Mouse (Mus musculus): ENCODE data around the gene Slc26a3. TPM values are rescaled to one million over a fixed set of nuclear protein-coding genes. Genes with fewer than 3 reads are reported as not detected.

Slc26a3 gene
- polyA plus RNA-seq (2012; rRNA removed) = 0.10 TPM in 1 of 2 replicates, not detected in the other

DNA sequence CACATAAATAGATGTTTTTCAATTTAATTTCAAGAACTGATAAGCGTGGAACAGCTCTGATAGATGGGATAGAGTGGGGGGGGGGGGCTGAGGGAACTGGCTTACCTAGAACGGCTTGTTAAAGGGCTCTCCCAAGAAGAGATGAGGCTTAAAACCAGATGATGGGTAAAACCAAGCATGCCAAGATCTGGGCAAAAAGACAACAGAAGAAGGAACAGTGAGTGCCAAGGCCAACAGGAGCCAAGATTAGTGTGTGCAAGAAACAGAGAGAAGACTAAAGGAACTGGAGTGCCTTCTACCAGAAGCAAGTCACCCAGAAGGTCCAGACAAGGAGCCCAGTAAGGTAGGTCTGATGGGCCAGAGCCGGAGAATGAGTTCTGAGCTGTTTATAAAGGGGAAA is at the start of gene Slc26a3:
Gene Slc26a3, plus strand, starts transcription at position 301 of the 400 bp plus-strand sequence.

DNA sequence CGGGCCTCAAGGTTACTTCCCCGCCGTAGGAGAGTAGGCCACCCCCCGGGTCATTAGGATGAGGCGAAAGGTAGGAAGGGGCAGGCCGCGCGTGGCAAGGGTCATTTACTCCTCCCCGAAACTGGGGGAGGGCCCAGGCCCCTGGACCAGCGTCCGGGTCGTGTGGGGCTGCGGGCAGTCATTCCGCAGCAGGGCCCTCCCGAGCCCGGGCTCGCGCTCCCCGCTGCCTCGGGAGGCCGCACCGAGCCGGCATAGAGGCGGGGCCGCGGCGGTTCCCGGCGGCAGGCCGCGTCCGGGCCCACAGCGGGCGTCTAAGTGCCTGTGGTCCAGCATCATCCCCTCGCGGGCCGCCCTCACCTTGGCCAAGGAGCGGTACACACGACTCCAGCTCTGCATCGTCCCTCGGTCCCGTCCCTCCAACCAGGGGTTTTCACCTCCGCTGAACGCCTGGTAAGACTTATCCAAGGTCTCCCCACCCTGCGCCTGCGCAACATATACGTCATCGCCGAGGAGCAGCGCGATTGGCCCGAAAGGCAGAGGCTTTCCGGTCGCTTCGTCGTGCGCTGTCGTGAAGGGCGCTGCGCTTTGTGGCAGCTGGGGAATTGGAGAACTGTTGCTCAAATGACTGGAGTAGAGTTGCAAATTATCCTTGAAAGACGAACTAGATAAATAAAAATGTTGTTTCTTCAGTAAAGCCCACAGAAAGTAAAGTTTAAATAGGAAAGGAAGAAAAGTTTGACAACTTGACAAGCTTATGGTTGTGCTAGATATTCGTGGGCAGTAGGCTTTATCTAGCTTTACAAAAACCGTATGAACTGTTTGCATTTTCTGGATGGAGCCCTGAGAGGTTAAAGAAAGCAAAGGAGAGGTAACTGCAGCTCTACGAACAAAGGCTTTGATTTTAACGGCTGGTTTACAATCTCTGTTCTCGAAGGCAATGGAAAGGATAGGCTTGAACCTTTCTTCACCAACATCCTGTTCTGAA is 39.4 kb upstream of the Slc26a3 start, which contains the start of gene Dld:
Gene Dld, minus strand, starts transcription at position 510 of the 985 bp plus-strand sequence.

GRCm38 (mm10) chr12:31499314-31500131 is 108.9 kb downstream of the Slc26a3 start, which contains the start of gene Cbll1:
Gene Cbll1, minus strand, starts transcription at chr12:31499616.

Other genes with a start within 250 kb of the Slc26a3 start
- gene Gm6993, start 150.1 kb upstream of the Slc26a3 start, polyA plus RNA-seq (2012; rRNA removed) = not detected in 2 replicates
- 7.4 and 9.5 TPM in 2 replicates for gene Lamb1, start 125.6 kb upstream of the Slc26a3 start, polyA plus RNA-seq (2012; rRNA removed)
- 1.9 and 2.9 TPM in 2 replicates for gene Dld, start 39.4 kb upstream of the Slc26a3 start, polyA plus RNA-seq (2012; rRNA removed)
- 0.87 and 2.0 TPM in 2 replicates for gene Cbll1, start 108.7 kb downstream of the Slc26a3 start, polyA plus RNA-seq (2012; rRNA removed)
- gene Slc26a4, start 169.1 kb downstream of the Slc26a3 start, polyA plus RNA-seq (2012; rRNA removed) = 0.03 TPM in 1 of 2 replicates, not detected in the other
- gene Bcap29, start 243.8 kb downstream of the Slc26a3 start, polyA plus RNA-seq (2012; rRNA removed) = 0.18 and 0.23 TPM in 2 replicates